In genomic region chr6:118066199-118067081, GRCm38 (mm10) we compare ENCODE assay signal across 8 mouse cellular contexts. TPM values are rescaled to one million over a fixed set of nuclear protein-coding genes. Genes with fewer than 3 reads are reported as not detected.
DNase-seq lines count a peak whose midpoint lies in the region; ATAC-seq and TF ChIP-seq lines count a peak whose summit lies in the region.

No protein-coding gene starts in this region.

- H3K27ac ChIP-seq in forebrain, embryonic 16.5 days (ENCODE audit: low read length) = no peak overlapping the region
- H3K27ac ChIP-seq in midbrain, embryonic 15.5 days = no peak overlapping the region
- H3K27ac ChIP-seq in stomach, postnatal 0 days (replicated peaks) = no peak overlapping the region

- TF ChIP-seq CTCF in stomach, postnatal 0 days (IDR thresholded peaks at IDR 0.05; ENCODE audit: low read depth) = no peak

- H3K9me3 ChIP-seq in forebrain, embryonic 16.5 days (ENCODE audit: control insufficient read depth, low read length) = no peaks in the 10 kb centered on the region
- no peaks in the 10 kb centered on the region for H3K9me3 ChIP-seq in midbrain, embryonic 15.5 days
- H3K9me3 ChIP-seq in stomach, postnatal 0 days (ENCODE audit: control insufficient read depth, low read length) = no peaks in the 10 kb centered on the region

- DNase-seq in layer of hippocampus, adult 11-12 months (ENCODE audit: low spot score) = peak; percentile 52
- no peak for DNase-seq in layer of hippocampus, postnatal 25 days (ENCODE audit: extremely low spot score in 1 of 2, low spot score in 1 of 2)
- peak; percentile 60 for DNase-seq in cerebellum, adult 11 months
- peak; percentile 70 for DNase-seq in induced T-regulatory cell, adult 2 months (ENCODE audit: low read depth)
- peak; percentile 21 for DNase-seq in liver
- peak; percentile 70 for DNase-seq in stomach, postnatal 0 days (ENCODE audit: low spot score)

- ATAC-seq in forebrain, embryonic 16.5 days = peak; percentile 55
- peak; percentile 61 for ATAC-seq in midbrain, embryonic 15.5 days (replicated peaks)
- ATAC-seq in stomach, postnatal 0 days (ENCODE audit: low FRiP score, low TSS enrichment) = peak; percentile 56

- 1% methylated on average over 40 of the region's 40 CpGs for WGBS in forebrain, embryonic 16.5 days
- WGBS in midbrain, embryonic 15.5 days = under 1% methylated on average over 40 of the region's 40 CpGs
- under 1% methylated on average over 40 of the region's 40 CpGs for WGBS in stomach, postnatal 0 days

- H3K9ac ChIP-seq in forebrain, embryonic 16.5 days (replicated peaks; ENCODE audit: low read depth, low read length) = peak overlapping the region; percentile 64
- peak overlapping the region; percentile 62 for H3K9ac ChIP-seq in midbrain, embryonic 15.5 days
- peak overlapping the region; percentile 23 for H3K9ac ChIP-seq in stomach, postnatal 0 days (ENCODE audit: low read length)

- peaks cover 31% of the 10 kb centered on the region for H3K4me1 ChIP-seq in forebrain, embryonic 16.5 days (replicated peaks; ENCODE audit: control insufficient read depth, insufficient read depth, low read length)
- peaks cover 23% of the 10 kb centered on the region for H3K4me1 ChIP-seq in midbrain, embryonic 15.5 days
- peaks cover 4% of the 10 kb centered on the region; the same call in 1 of the 2 replicates for H3K4me1 ChIP-seq in stomach, postnatal 0 days (replicated peaks; ENCODE audit: control insufficient read depth, insufficient read depth)

- peak overlapping the region; percentile 100 for H3K4me2 ChIP-seq in forebrain, embryonic 16.5 days (ENCODE audit: low read length)
- H3K4me2 ChIP-seq in midbrain, embryonic 15.5 days = peak overlapping the region; percentile 99
- peak overlapping the region; percentile 95 for H3K4me2 ChIP-seq in stomach, postnatal 0 days (replicated peaks; ENCODE audit: low read depth)

- H3K36me3 ChIP-seq in forebrain, embryonic 16.5 days (ENCODE audit: control insufficient read depth, insufficient read depth) = no peaks in the 10 kb centered on the region
- H3K36me3 ChIP-seq in midbrain, embryonic 15.5 days (replicated peaks) = no peaks in the 10 kb centered on the region
- no peaks in the 10 kb centered on the region for H3K36me3 ChIP-seq in stomach, postnatal 0 days (ENCODE audit: control insufficient read depth, insufficient read depth, low read length)

- peak overlapping the region; percentile 49 for H3K4me3 ChIP-seq in forebrain, embryonic 16.5 days (replicated peaks; ENCODE audit: low read length)
- peak overlapping the region; percentile 47 for H3K4me3 ChIP-seq in midbrain, embryonic 15.5 days
- H3K4me3 ChIP-seq in stomach, postnatal 0 days (ENCODE audit: low read depth, low read length) = peak overlapping the region; percentile 45

- peaks cover 5% of the 10 kb centered on the region for H3K27me3 ChIP-seq in forebrain, embryonic 16.5 days (replicated peaks; ENCODE audit: control insufficient read depth, insufficient read depth, low read length)
- 0 out of 2 replicates have a peak, but pooled peaks cover 5% of the 10 kb centered on the region for H3K27me3 ChIP-seq in midbrain, embryonic 15.5 days (replicated peaks)
- no peaks in the 10 kb centered on the region for H3K27me3 ChIP-seq in stomach, postnatal 0 days (ENCODE audit: control insufficient read depth, insufficient read depth, low read length)

- TF ChIP-seq EP300 in stomach, postnatal 0 days (optimal IDR thresholded peaks at IDR 0.05) = no peak

RNA-seq across cellular contexts. Expression of gene Rasgef1a, which starts 55.2 kb away (rescaled TPM):
- total RNA-seq in layer of hippocampus, postnatal 25 days (2021) = 100 to 1,000 TPM; 198 to 206 TPM
- 4.0 and 7.0 TPM in 2 replicates for polyA plus RNA-seq in forebrain, embryonic 16.5 days (2015; fragmentation: Nextera tagmentation; extraction: Ambion mirVana)
- 5.8 and 6.6 TPM in 2 replicates for polyA plus RNA-seq in midbrain, embryonic 15.5 days (2015; fragmentation: Nextera tagmentation; extraction: Ambion mirVana)
- 0.13 and 0.19 TPM in 2 replicates for polyA plus RNA-seq in stomach, postnatal 0 days (2015; fragmentation: Nextera tagmentation; extraction: Ambion mirVana)

Comparison
In these comparisons a context has a peak if more than half of its experiments do, and no peak if none do; other contexts are left out.
1. DNase-seq: peak in layer of hippocampus, adult 11-12 months (single experiment), cerebellum, adult 11 months (single experiment), induced T-regulatory cell, adult 2 months (single experiment), liver (single experiment) and stomach, postnatal 0 days (single experiment); none in layer of hippocampus, postnatal 25 days (0 of 2).
2. Peak in every context shown above with its lines, with median percentiles within 50 percentile points of each other: ATAC-seq, H3K4me2 ChIP-seq, H3K4me3 ChIP-seq and H3K9ac ChIP-seq.